Mouse (Mus musculus) 3T3-L1 (cell line): Measurements from ENCODE around the gene Fcer1g.

Experiments used
- DNase-seq: peaks from one replicate; pipeline ENCODE4 v3.0.0-alpha.2; 2015; ENCODE audit warnings: low read depth, low spot score

The Fcer1g gene

DNA sequence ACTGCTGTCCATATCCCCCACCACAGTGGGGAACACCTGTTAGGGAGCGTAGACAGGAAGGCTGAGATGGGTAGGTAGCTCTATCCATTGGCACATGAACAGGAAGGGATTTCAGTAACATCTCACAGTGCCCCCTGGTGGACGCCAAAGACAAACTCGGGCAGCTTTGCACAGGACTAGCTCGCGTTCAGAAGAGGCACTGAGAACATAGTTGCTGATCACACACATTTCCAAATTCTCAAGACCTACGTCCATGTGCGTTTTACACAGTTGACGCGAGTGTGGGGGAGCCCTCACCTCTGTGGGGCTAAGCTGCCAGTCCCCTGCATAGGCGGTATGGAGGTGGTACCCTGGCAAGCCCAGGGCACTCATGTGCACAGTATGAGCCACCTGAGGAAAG lies 13.3 kb downstream of the Fcer1g start:
- DNase-seq, result peak; percentile 94

DNA sequence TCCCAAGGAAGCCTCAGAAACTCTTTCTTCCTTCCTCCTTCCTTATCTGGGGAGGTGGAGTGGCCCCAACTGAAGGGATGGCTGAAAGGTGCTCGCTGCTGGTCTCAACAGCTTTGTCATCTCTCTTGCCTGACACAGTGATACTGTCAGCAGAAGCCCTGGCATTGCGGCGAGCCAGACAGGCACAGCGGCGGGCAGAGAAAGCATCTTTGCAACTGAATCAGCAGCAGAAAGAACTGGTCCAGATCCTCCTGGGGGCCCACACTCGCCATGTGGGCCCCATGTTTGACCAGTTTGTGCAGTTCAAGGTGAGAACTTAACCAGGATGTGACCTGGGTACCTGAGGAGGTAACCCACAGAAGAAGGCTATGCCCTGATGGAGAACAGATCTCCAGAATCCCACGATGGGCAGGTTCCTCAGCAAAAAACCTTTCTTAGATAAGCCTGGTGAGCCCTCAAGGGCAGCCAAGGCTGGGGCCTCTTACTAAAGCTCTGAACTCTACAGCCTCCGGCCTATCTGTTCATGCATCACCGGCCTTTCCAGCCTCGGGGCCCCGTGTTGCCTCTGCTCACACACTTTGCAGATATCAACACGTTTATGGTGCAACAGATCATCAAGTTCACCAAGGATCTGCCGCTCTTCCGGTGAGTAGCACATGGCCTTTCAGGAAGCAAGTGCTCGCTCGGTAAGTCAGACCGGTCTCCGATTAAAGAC lies 17.8 kb downstream of the Fcer1g start:
- no peak for DNase-seq

DNA sequence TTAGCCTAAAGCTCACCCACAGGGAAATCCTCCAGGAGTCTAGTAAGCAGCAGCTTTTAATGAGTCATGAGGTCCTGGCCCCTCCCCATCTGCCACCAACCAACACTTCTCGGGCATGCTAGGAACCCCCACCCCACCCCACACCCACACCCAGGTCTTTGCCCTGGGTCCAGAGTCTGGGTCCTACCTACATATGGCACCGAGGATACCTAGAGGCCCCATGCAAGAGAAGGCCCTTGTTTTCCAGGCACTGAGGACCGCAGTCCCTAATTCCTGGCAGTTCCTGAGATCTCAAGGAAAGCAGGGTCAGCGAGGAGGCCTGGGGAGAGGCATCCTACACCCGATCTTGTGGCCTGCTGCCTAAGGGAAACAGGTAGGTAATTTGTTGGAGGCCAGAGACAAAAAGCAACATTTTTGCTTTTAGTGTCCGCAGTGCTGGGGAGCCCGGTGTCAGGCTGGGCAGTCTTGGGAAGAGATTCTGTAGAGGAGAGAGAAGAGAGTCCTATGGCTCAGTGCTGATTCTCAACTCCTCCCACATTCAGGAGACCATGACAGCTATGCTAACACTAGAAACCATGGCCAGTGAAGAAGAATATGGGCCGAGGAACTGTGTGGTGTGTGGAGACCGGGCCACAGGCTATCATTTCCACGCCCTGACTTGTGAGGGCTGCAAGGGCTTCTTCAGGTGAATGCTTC lies 20.2 kb downstream of the Fcer1g start, which contains the start of gene Nr1i3:
TSS of gene Nr1i3 (plus strand) at position 170 of the 696 bp plus-strand sequence.
- no peak for DNase-seq

DNA sequence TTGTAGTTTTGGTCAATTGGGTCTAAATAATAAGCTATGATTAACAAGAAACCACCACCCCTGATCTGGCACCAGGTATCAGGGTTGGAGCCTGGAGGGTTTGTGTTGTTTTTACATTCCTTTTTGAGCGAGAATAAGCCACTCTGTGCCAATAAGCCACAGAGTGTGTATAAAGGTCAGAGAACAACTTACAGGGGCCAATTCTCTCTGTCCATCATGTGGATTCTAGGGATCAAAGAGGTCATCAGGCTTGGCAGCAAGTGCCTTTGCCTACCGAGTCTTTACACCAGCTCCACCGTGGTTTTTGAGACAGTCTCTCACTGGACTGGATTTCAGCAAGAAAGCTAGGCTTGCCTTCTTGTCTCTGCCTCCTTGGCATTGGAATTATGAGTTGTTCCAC lies 21.3 kb downstream of the Fcer1g start:
- no peak for DNase-seq

DNA sequence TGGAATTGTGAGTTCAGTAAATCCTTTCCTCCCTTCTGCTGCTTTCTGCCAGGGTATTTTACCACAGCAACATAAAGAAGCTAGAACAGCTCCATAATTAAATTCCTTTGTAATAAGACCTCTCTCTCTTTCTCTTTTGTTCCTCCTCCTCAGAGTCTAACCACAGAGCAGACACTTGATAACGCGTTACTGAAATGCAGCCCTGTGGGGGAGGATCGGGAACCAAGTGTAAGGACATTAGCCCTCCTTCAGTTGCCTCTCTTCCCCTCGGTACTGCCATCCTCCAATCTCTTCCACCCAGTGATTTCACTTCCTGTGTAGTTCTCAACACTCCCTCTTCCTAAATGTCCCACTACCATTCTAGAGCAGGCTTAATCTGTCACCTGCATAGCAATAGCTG lies 24.8 kb downstream of the Fcer1g start:
- DNase-seq, result no peak

DNA sequence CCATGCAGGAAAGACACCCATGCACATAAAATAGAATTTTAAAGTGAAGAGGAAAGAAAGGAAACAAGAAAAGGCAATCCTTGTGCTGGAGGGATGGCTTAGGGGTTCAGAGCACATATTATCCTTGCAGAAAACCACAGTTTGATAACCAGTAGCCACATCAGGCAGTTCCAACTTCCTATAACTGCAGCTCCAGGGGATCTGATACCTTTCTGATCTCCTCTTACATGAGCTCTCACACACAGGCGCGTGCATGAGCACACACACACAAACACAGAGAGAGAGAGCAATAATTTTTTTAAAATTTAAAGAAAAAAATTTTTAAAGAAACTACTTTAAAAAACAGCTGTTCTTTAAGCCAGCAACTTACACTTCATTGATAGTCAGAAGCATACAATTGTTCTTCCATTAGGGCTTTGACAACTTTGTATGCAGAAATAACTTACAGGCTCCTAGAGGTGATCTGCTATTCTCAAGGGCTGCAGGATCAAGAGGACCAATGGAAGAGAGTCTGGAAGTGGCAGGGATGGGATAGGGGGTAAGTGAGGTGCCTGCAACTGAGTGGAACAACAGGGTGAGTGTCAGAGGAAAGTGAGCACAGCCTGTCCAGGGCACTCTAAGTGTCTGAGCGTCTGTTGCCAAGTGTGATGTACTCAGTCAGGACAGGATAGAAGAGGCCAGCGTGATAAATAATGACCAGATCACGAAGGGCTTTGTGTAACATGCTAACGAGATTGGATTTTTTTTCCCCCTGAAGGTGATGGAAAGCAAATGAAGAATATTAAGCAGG lies 28.3 kb downstream of the Fcer1g start:
- no peak for DNase-seq

DNA sequence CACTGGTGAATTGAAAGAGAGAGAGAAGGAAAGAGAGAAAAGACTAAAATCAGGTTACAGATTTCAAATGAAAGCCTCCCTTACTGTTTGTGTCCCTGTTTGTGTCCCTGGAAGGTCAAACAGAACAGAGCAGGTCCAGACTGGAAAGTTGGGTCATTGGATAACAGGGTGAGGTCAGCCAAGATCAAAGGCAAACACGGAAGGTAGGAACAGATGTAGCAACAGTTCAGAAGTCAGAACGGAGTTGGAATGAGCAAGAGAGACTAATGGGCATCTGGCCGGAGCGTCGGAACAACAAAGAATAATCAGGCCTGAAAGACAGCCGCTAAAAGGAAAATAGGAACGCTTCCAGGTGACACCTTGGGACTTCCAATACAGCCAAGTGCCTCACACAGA lies 29.9 kb downstream of the Fcer1g start:
- no peak for DNase-seq

DNA sequence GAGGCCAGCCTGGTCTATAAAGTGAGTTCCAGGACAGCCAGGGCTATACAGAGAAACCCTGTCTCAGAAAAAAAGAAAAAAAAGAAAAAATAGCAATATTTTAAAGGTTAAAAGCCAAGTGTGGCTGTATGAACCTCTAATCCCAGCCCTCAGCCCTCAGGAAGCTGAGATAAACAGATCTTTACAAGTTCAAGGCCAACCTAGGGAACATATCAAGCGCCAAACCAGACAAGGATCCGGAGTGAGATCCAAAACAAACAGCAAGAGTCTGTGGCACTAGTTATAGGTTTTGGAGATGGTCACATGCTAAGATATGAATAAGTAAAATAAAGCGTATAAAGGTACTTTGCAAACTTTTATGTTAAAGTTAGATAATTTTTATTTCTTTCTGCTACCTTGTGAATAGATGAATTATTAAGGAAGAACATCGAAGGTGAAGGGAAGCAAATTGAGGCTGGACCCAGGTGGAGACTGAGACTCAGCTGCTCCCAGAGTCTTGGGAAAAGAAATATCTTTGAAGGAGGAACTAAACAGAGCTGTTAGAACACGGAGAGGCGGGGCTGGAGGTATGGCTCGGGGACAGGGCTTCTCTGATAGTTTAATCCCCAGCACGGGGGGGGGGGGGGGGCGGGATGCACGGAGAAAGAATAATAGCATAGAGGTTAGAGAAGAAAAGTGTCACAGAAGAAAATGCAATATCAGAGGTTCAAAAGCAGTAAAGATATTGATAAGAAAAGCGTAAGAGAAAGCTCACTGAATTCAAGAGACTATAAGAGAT lies 30.5 kb downstream of the Fcer1g start:
- no peak for DNase-seq

DNA sequence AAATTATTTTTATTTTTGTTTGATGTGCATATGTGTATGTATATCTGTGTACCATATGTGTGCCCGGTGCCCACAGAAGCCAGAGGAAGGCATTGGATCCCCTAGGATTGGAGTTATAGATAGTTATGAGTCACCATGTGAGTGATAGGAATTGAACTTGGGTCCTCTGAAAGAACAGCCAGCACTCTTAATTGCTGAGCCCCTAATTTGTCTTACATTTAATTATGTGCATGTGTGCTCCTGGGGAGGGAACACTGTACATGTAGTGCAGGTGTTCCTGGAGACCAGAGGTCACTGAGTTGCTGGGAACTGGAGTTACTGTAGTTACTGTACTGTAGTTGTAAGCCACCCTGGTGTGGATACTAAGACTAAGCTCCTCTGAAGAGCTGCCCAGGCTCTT lies 33.4 kb downstream of the Fcer1g start:
- no peak for DNase-seq

DNA sequence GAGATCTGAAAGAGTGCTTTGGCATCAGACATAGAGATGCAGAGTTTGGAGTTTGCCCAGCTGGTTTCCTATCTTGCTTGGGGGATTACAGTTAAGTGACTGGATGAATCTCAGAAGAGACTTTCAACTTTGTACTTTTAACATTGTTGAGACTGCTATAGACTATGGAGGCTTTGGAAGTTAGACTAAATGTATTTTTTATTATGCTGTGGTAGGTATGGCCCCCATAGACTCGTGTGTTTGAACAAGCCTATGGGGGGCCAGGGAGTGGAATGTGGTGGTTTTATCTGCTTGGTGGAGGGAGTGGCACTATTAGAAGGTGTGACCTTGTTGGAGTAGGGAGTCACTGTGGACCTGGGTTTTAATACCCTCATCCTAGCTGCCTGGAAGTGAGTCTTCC lies 34.6 kb downstream of the Fcer1g start:
- DNase-seq, result no peak

DNA sequence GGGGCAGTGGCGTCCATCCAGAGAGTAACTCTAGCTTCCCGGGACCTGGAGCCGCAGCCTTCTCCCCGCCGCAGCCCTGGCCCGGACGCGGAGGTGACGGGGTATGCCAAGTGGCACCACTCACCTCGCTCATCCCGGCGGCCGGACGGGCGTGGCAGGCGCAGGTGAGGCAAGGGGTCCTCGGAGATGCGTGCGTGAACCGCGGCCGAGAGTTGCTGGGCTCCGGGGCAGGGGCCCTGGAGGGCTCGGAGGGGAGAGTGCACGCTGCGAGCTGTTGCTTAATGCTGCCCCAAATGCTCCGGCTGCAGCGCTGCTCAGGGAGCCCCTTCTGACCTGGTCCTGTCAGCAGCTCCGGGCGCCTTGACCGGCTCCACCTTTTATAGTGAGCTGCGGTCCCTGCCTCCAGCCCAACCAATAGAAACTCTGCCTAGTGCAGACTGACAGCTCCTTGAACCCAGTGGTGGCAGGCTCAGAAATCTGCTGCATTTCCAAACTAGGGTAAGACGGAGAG lies 38.2 kb downstream of the Fcer1g start, which contains the start of gene Pcp4l1:
TSS of gene Pcp4l1 (minus strand) at position 382 of the 511 bp plus-strand sequence.
- DNase-seq, result no peak

DNA sequence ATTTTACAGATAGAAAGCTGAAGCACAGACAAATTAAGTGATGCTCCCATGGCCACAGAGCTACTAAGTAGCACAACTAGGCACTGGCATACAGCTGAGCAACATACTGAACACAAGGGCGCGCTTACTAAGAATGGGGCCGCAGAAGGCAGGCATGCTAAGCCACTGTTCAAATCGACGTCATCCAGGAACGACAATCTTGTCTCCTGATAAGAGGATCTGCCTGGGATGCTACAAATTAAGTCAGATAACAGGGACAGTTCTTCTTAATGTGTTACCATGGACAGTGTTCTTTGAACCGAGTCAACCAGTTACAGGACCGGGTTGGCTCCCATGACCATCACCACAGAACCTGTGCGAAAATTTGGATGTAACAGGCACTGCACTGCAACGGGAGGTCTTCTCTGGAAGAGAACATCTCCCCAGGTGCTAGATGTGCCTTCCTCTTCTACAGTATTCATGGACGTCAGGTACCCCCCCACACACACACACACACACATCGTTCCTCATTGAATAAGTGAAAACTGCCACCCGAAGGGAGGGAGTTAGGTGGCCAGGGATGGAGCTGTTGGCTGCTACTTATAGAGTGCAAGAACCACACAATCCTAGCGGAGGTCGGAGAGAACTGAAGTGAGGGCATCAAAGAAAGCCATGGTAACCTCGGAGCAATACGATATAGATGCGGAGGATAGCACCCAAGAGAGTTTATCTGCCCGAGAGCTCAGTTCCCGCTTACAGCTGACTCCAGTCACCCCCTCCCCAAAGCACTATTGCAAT lies 38.9 kb downstream of the Fcer1g start:
- DNase-seq, result no peak

DNA sequence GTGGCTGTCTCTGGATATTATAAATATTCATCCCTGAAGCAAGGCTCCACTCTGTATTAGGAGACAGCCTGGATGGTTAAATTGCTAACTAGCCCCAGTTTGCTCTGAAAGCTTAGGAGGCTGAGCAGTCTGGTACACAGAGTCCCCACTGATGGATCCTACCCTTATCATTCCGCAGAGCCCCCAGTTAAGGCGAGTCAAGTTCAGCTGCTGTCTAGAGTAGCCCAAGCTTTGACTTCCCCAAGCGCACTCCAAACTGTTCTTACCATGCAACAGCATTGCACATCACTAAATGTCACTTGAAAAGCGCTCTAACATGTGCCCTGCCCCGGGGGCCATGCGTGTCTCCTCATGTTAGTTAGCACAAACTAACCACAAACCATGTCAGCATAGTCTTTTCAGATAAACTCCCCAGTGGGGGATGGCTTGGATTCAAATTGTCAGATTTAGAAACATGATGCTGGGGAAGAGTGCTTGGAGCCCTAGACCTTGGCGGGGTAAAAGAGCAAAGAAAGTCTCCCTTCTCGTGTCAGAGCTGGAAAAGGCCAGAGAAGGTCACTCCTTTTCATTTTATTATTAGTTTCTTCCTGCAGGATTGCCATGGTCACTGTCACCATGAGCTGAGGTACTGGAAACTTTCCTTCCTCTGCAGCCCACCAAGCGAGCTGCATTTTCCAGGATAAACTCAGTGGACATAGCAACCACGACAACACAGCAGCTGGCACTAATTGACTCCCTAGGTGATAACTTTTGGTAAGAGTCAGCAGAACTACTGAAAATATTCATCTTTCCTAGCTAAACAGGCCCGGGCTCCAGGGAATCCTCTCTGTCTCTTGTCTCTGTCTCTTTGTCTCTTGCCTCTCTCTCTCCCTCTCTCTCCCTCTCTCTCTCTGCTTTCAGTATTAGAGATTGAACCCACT lies 40.0 kb downstream of the Fcer1g start:
- no peak for DNase-seq

DNA sequence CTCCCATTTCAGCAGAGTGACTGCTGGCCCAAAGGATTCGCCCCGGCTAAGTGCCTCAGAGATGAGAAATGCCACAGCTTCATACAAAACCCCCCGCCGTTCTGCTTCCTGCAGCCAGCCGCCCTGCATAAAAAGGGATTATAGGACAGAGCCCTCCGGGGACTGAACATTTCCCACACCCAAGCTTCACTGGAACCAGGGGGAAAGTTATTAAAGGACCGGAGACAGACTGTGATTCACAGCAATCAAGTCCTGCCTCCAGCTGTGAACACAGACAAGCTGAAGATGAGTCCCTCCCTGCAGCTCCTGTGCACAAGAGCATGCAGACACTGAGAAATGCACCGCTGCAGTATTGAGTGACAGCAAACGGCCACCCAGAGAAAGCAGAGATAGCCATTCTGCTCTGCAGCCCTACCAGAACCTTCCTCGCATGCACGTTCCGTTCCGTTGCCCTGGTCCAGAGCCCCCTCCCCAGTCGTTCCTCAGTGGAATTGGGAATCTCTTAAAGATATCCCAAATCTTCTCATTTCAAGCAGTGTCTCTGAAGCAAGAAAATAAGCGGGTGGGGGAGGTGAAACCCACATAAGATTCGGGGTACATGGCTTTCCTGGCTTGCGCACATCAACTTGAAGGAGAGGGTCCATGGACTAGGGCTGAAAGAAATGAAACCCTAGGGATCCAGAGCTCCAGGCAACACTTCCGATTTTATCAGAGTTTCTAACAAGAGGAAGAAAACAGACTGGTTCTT lies 40.9 kb downstream of the Fcer1g start:
- no peak for DNase-seq

DNA sequence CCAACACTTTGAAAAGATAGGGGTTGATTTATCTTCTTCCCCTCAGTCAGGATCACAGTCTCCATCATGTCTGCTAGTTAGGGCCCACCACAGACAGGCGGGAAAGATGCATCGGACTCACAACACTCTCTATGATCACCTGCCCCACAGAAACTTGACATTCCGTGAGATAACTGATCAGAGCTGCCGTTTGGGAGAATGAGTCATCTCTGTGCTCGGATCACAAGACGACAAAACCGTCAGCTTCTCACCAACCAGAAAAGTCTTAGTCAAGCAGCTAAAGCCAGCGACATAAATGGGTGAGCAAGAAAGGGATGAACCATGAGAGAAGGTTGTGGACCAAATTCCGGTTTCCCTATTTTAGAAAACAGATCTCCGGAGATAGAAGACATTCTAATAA lies 41.9 kb downstream of the Fcer1g start:
- no peak for DNase-seq

DNA sequence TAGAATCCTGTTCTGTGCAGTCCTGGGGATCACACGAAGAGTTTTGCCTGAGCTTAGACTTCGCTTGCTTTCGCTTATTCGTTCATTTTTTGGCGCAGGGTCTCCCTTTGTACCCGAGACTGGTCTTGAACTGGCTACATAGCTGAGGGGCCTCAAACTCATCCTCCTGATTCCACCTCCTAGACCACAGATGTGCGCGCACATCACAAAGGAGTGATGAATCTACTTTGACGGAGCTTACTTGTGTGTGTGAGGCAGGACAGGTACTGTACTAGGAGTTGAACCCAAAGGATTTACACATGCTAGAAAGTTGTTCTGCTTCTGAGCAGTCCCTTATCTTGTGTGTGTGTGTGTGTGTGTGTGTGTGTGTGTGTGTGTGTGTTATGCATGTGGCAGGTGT lies 43.3 kb downstream of the Fcer1g start:
- DNase-seq, result no peak

DNA sequence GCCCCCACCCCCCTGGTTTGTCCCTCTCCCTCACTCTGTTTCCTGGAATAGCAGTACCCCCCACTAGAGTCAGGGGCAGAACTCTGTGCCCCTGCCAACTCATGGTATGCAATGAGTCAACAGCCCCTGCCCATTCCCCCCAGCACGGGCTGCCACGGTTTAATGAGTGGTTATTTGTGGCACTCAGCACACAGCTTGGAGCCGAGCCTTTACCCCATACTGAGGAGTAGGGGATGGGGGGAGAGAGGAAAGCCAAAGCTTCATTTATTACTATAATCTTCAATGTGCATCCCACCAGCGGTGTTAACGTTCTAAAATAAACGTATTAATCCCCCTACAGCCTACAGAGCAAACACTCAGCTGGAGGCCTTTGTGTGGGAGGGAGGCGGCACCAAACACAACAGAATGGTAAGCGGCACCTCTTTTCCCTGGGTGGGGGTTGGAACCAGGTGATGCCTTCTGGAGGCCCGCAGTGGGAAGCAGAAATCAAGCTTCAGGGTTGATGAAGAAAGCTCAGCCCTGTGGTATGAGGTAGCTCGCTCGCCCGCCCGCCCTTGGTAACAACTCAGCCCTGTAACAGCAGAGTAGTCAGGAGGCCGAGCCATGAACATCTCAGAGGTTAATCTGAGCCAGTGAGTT lies 44.6 kb downstream of the Fcer1g start:
- no peak for DNase-seq

DNA sequence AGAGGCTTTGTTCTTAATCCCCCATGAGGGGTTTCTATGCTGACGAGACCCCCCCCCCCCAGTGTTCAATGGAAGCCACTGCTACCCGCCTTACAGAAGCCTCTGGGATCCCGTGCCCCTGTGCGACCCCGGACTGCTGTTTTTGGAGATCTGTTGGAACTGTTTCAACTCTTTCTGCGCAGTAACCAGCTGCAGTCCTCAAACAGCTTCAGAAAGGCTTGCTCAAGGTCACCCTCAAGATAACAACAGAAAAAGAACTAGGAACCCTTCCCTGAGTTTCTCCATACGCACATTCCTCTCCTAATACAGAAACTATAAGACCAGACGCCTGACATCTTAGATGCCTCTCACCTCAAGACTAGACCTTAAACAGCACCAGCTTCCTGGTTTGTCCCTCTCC lies 45.1 kb downstream of the Fcer1g start:
- no peak for DNase-seq
